Mouse (Mus musculus) stomach, embryonic 16.5 days (tissue): Measurements from ENCODE around the gene Bet1l. TPM values are rescaled to one million over a fixed set of nuclear protein-coding genes. Genes with fewer than 3 reads are reported as not detected.
A peak's percentile ranks its signal among the peaks of the same experiment; 100 is the strongest.
"Not testable (repeated sequence)": the region's sequence is repeated elsewhere in the genome, so short reads cannot be mapped to it uniquely, and the experiment has no call there.

ENCODE experiments used
- ATAC-seq: fragments of 200-750 bp; cut with Nextera tagmentation; 2 replicates; pipeline ENCODE4 v1.8.0; 2017; ENCODE audit warnings: moderate number of reproducible peaks, moderate TSS enrichment; ENCODE audit not compliant: insufficient read depth, low FRiP score
- H3K27ac ChIP-seq: fragments of 300-500 bp; sonication (generic); 2 replicates; pipeline ENCODE4 v1.5.1; 2014; ENCODE audit warnings: low read length
- H3K27me3 ChIP-seq: fragments of 300-500 bp; sonication (generic); 2 replicates; pipeline ENCODE4 v1.6.1; 2014; ENCODE audit warnings: low read length, control low read depth, mixed read lengths; ENCODE audit not compliant: control insufficient read depth, insufficient read depth
- H3K36me3 ChIP-seq: fragments of 300-500 bp; sonication (generic); 2 replicates; pipeline ENCODE4 v1.6.1; 2014; ENCODE audit warnings: low read length; ENCODE audit not compliant: control insufficient read depth, insufficient read depth
- H3K4me1 ChIP-seq: fragments of 300-500 bp; sonication (generic); 2 replicates; pipeline ENCODE4 v1.6.1; 2014; ENCODE audit warnings: low read length, control low read depth, mixed read lengths; ENCODE audit not compliant: control insufficient read depth, insufficient read depth
- H3K4me2 ChIP-seq: fragments of 300-500 bp; sonication (generic); 2 replicates; pipeline ENCODE4 v1.6.1; 2014; ENCODE audit warnings: low read depth, low read length, mixed read lengths
- H3K4me3 ChIP-seq: fragments of 300-500 bp; sonication (generic); replicated peaks from 2 replicates; pipeline ENCODE4 v1.5.1; 2014; ENCODE audit warnings: mild to moderate bottlenecking, low read length
- H3K9ac ChIP-seq: fragments of 300-500 bp; sonication (generic); 2 replicates; pipeline ENCODE4 v1.6.1; 2014; ENCODE audit warnings: low read length
- H3K9me3 ChIP-seq: fragments of 300-500 bp; sonication (generic); replicated peaks from 2 replicates; pipeline ENCODE4 v1.6.1; 2016; ENCODE audit warnings: low read length, control low read depth; ENCODE audit not compliant: control insufficient read depth
- WGBS: fragments of 180-500 bp; shearing (Covaris S2); extraction: QIAGEN DNeasy Blood & Tissue Kit; methylation state at CpG from one replicate; pipeline ENCODE4 v1.1.7; 2014; 5-methylcytosine and 5-hydroxymethylcytosine counted together
- polyA plus RNA-seq: library from polyadenylated mRNA; unstranded; fragments of >200 nt; fragmentation: Nextera tagmentation; extraction: Ambion mirVana; gene quantifications from 2 replicates; pipeline ENCODE4 v1.2.1, GENCODE M21; 2015

Bet1l gene
- polyA plus RNA-seq, 1 experiment from 2014 or later = 43.5 TPM

- Histone ChIP-seq H3K4me3 (no peak overlapping the region), H3K36me3 (peaks cover 21% of the 10 kb centered on the region), H3K9ac (no peak overlapping the region), H3K27ac (no peak overlapping the region), H3K27me3 (no peaks in the 10 kb centered on the region), H3K4me2 (no peak overlapping the region), H3K9me3 (no peaks in the 10 kb centered on the region), H3K4me1 (no peaks in the 10 kb centered on the region)
- 91% methylated on average over 3 of the region's 3 CpGs for WGBS
- ATAC-seq = no peak
These were observed 37.2 kb upstream of the Bet1l start for GRCm38 (mm10) chr7:140894611-140895010.

- 89% methylated on average over 7 of the region's 7 CpGs for WGBS
- no peak for ATAC-seq
- H3K36me3 ChIP-seq = peaks cover 21% of the 10 kb centered on the region
- no peak overlapping the region for H3K9ac ChIP-seq
- H3K4me3 ChIP-seq = no peak overlapping the region
- H3K27me3 ChIP-seq = no peaks in the 10 kb centered on the region
- no peak overlapping the region for H3K27ac ChIP-seq
- no peaks in the 10 kb centered on the region for H3K4me1 ChIP-seq
- no peaks in the 10 kb centered on the region for H3K9me3 ChIP-seq
- H3K4me2 ChIP-seq = no peak overlapping the region
These were observed 36.7 kb upstream of the Bet1l start for GRCm38 (mm10) chr7:140894031-140894430.

GRCm38 (mm10) chr7:140890636-140891035, 33.3 kb upstream of the Bet1l start:
- WGBS = 96% methylated on average over 16 of the region's 16 CpGs
- not testable (repeated sequence) for ATAC-seq, H3K4me3 ChIP-seq, H3K4me2 ChIP-seq, H3K9ac ChIP-seq, H3K27ac ChIP-seq, H3K9me3 ChIP-seq, H3K27me3 ChIP-seq, H3K4me1 ChIP-seq
- H3K36me3 ChIP-seq = peaks cover 32% of the 10 kb centered on the region

GRCm38 (mm10) chr7:140882469-140882803, 25.1 kb upstream of the Bet1l start:
- H3K4me2 ChIP-seq = peak overlapping the region; percentile 63
- no peaks in the 10 kb centered on the region for H3K27me3 ChIP-seq
- peaks cover 9% of the 10 kb centered on the region; the same call in 1 of the 2 replicates for H3K4me1 ChIP-seq
- peaks cover 14% of the 10 kb centered on the region; the same call in 1 of the 2 replicates for H3K36me3 ChIP-seq
- H3K27ac ChIP-seq = 0 out of 2 replicates have a peak overlapping the region, but pooled peaks have one; percentile 62
- H3K4me3 ChIP-seq = peak overlapping the region; percentile 86
- peak; percentile 4; the same call in 1 of the 2 replicates for ATAC-seq
- 0% methylated on average over 12 of the region's 12 CpGs for WGBS
- peak overlapping the region; percentile 92 for H3K9ac ChIP-seq
- no peaks in the 10 kb centered on the region for H3K9me3 ChIP-seq

GRCm38 (mm10) chr7:140881696-140882468, 24.5 kb upstream of the Bet1l start, which contains the start of the genes Psmd13 and Sirt3:
Gene Psmd13, plus strand, starts transcription at chr7:140881968.
Gene Sirt3, minus strand, starts transcription at chr7:140882309.
- Histone ChIP-seq H3K4me3 (peak within 1 kb of the TSS; percentile 86), H3K27ac (peak within 1 kb of the TSS; percentile 96)
- whole genome bisulfite sequencing = under 1% methylated on average over 59 of the region's 59 CpGs

GRCm38 (mm10) chr7:140880865-140881515, 23.6 kb upstream of the Bet1l start:
- 11% methylated on average over 8 of the region's 8 CpGs for WGBS
- Histone ChIP-seq H3K27me3 (no peaks in the 10 kb centered on the region), H3K9me3 (no peaks in the 10 kb centered on the region), H3K4me3 (peak overlapping the region; percentile 86), H3K36me3 (0 out of 2 replicates have a peak, but pooled peaks cover 1% of the 10 kb centered on the region), H3K27ac (no peak overlapping the region), H3K4me1 (peaks cover 9% of the 10 kb centered on the region; the same call in 1 of the 2 replicates), H3K9ac (peak overlapping the region; percentile 86), H3K4me2 (peak overlapping the region; percentile 80)
- no peak for ATAC-seq

More at GRCm38 (mm10) chr7:140881696-140882468, 24.5 kb upstream of the Bet1l start, which contains the start of the genes Psmd13 and Sirt3:
- Histone ChIP-seq H3K4me1 (peaks cover 9% of the 10 kb centered on the region; the same call in 1 of the 2 replicates), H3K36me3 (peaks cover 9% of the 10 kb centered on the region; the same call in 1 of the 2 replicates), H3K9ac (peak within 1 kb of the TSS; percentile 92), H3K4me2 (peak within 1 kb of the TSS; percentile 80), H3K27me3 (no peaks in the 10 kb centered on the region), H3K9me3 (no peaks in the 10 kb centered on the region)
- peak; percentile 97 for ATAC-seq

GRCm38 (mm10) chr7:140880419-140880818, 23.0 kb upstream of the Bet1l start:
- H3K9ac ChIP-seq = no peak overlapping the region
- peaks cover 9% of the 10 kb centered on the region; the same call in 1 of the 2 replicates for H3K4me1 ChIP-seq
- no peak overlapping the region; the same call in 1 of the 2 replicates for H3K4me2 ChIP-seq
- H3K27me3 ChIP-seq = no peaks in the 10 kb centered on the region
- H3K36me3 ChIP-seq = no peaks in the 10 kb centered on the region; the same call in 1 of the 2 replicates
- no peak overlapping the region for H3K27ac ChIP-seq
- H3K4me3 ChIP-seq = no peak overlapping the region
- no peak for ATAC-seq
- H3K9me3 ChIP-seq = no peaks in the 10 kb centered on the region
- 71% methylated on average over 3 of the region's 3 CpGs for WGBS

- no peak overlapping the region for H3K4me3 ChIP-seq
- no peak overlapping the region for H3K9ac ChIP-seq
- no peak for ATAC-seq
- no peaks in the 10 kb centered on the region for H3K27me3 ChIP-seq
- no peak overlapping the region for H3K4me2 ChIP-seq
- H3K27ac ChIP-seq = no peak overlapping the region
- peaks cover 9% of the 10 kb centered on the region; the same call in 1 of the 2 replicates for H3K4me1 ChIP-seq
- no peaks in the 10 kb centered on the region; the same call in 1 of the 2 replicates for H3K36me3 ChIP-seq
- H3K9me3 ChIP-seq = no peaks in the 10 kb centered on the region
- 85% methylated on average over 7 of the region's 7 CpGs for WGBS
These were observed 22.0 kb upstream of the Bet1l start for GRCm38 (mm10) chr7:140879355-140879754.

GRCm38 (mm10) chr7:140877364-140877763, 20.0 kb upstream of the Bet1l start:
- Histone ChIP-seq H3K27ac (no peak overlapping the region), H3K9me3 (no peaks in the 10 kb centered on the region), H3K9ac (no peak overlapping the region), H3K4me2 (no peak overlapping the region), H3K4me1 (0 out of 2 replicates have a peak, but pooled peaks cover 5% of the 10 kb centered on the region), H3K4me3 (no peak overlapping the region), H3K36me3 (no peaks in the 10 kb centered on the region; the same call in 1 of the 2 replicates), H3K27me3 (no peaks in the 10 kb centered on the region)
- WGBS = 75% methylated on average over 6 of the region's 6 CpGs
- ATAC-seq = no peak
